Mouse (Mus musculus) kidney, embryonic 14.5 days (tissue): ENCODE results near the gene Pstpip1. TPM values are rescaled to one million over a fixed set of nuclear protein-coding genes. Genes with fewer than 3 reads are reported as not detected.

ENCODE experiments used
- ATAC-seq: fragments of 200-750 bp; cut with Nextera tagmentation; 2 replicates; pipeline ENCODE4 v1.8.0; 2017; ENCODE audit warnings: moderate number of reproducible peaks, mild to moderate bottlenecking, moderate TSS enrichment, moderate library complexity; ENCODE audit not compliant: low FRiP score, low TSS enrichment
- H3K27ac ChIP-seq: fragments of 300-500 bp; sonication (generic); 2 replicates; pipeline ENCODE4 v1.5.1; 2014; ENCODE audit warnings: low read depth, mild to moderate bottlenecking, low read length, moderate library complexity, mixed read lengths
- H3K27me3 ChIP-seq: fragments of 300-500 bp; sonication (generic); 2 replicates; pipeline ENCODE4 v1.6.1; 2014; ENCODE audit warnings: mild to moderate bottlenecking, low read length; ENCODE audit not compliant: control insufficient read depth, insufficient read depth
- H3K36me3 ChIP-seq: fragments of 300-500 bp; sonication (generic); 2 replicates; pipeline ENCODE4 v1.6.1; 2014; ENCODE audit warnings: low read length, mixed read lengths; ENCODE audit not compliant: control insufficient read depth, insufficient read depth
- H3K4me1 ChIP-seq: fragments of 300-500 bp; sonication (generic); 2 replicates; pipeline ENCODE4 v1.6.1; 2014; ENCODE audit warnings: low read length, mixed read lengths; ENCODE audit not compliant: control insufficient read depth, insufficient read depth
- H3K4me2 ChIP-seq: fragments of 300-500 bp; sonication (generic); replicated peaks from 2 replicates; pipeline ENCODE4 v1.6.1; 2014; ENCODE audit warnings: low read depth, mild to moderate bottlenecking, low read length
- H3K4me3 ChIP-seq: fragments of 300-500 bp; sonication (generic); 2 replicates; pipeline ENCODE4 v1.5.1; 2014; ENCODE audit warnings: mild to moderate bottlenecking, low read length
- H3K9ac ChIP-seq: fragments of 300-500 bp; sonication (generic); 2 replicates; pipeline ENCODE4 v1.6.1; 2014; ENCODE audit warnings: low read depth, mild to moderate bottlenecking, low read length, moderate library complexity
- H3K9me3 ChIP-seq: fragments of 300-500 bp; sonication (generic); 2 replicates; pipeline ENCODE4 v1.6.1; 2016; ENCODE audit warnings: low read length; ENCODE audit not compliant: control insufficient read depth
- WGBS: fragments of 180-500 bp; shearing (Covaris S2); extraction: QIAGEN DNeasy Blood & Tissue Kit; methylation state at CpG from one replicate; pipeline ENCODE4 v1.1.7; 2014; 5-methylcytosine and 5-hydroxymethylcytosine counted together
- polyA plus RNA-seq: library from polyadenylated mRNA; unstranded; fragments of >200 nt; fragmentation: Nextera tagmentation; extraction: Ambion mirVana; gene quantifications from 2 replicates; pipeline ENCODE4 v1.2.1, GENCODE M21; 2014

The Pstpip1 gene
- polyA plus RNA-seq, 1 experiment from 2014 or later: 0.28 TPM

GRCm38 (mm10) chr9:56131813-56132525 lies 42.2 kb downstream of the Pstpip1 start:
- no peak overlapping the region for H3K4me3 ChIP-seq
- H3K27me3 ChIP-seq: no peaks in the 10 kb centered on the region
- H3K9ac ChIP-seq: no peak overlapping the region
- H3K9me3 ChIP-seq: no peaks in the 10 kb centered on the region
- peaks cover 84% of the 10 kb centered on the region for H3K36me3 ChIP-seq
- no peaks in the 10 kb centered on the region for H3K4me1 ChIP-seq
- no peak overlapping the region for H3K27ac ChIP-seq
- peak; percentile 48; the same call in 1 of the 2 replicates for ATAC-seq
- 34% methylated on average over 10 of the region's 10 CpGs for WGBS
- no peak overlapping the region for H3K4me2 ChIP-seq

- ATAC-seq: no peak
- H3K9me3 ChIP-seq: no peaks in the 10 kb centered on the region
- H3K36me3 ChIP-seq: peaks cover 74% of the 10 kb centered on the region
- no peak overlapping the region for H3K4me2 ChIP-seq
- H3K9ac ChIP-seq: no peak overlapping the region
- H3K4me3 ChIP-seq: no peak overlapping the region
- no peaks in the 10 kb centered on the region for H3K27me3 ChIP-seq
- H3K4me1 ChIP-seq: no peaks in the 10 kb centered on the region
- H3K27ac ChIP-seq: no peak overlapping the region
- 87% methylated on average over 5 of the region's 5 CpGs for WGBS
Observed at GRCm38 (mm10) chr9:56133970-56134369, 44.2 kb downstream of the Pstpip1 start.

- Histone ChIP-seq H3K4me2 (no peak overlapping the region), H3K4me1 (no peaks in the 10 kb centered on the region), H3K9me3 (no peaks in the 10 kb centered on the region), H3K9ac (no peak overlapping the region), H3K27ac (no peak overlapping the region), H3K4me3 (no peak overlapping the region), H3K27me3 (no peaks in the 10 kb centered on the region), H3K36me3 (peaks cover 72% of the 10 kb centered on the region)
- ATAC-seq: no peak
- 92% methylated on average over 4 of the region's 4 CpGs for WGBS
Observed at GRCm38 (mm10) chr9:56134614-56135013, 44.9 kb downstream of the Pstpip1 start.

- no peaks in the 10 kb centered on the region for H3K9me3 ChIP-seq
- H3K27me3 ChIP-seq: no peaks in the 10 kb centered on the region
- H3K36me3 ChIP-seq: peaks cover 68% of the 10 kb centered on the region
- no peak overlapping the region for H3K27ac ChIP-seq
- H3K4me3 ChIP-seq: no peak overlapping the region
- no peak for ATAC-seq
- H3K9ac ChIP-seq: no peak overlapping the region
- H3K4me1 ChIP-seq: no peaks in the 10 kb centered on the region
- 93% methylated on average over 4 of the region's 4 CpGs for WGBS
- no peak overlapping the region for H3K4me2 ChIP-seq
Observed at GRCm38 (mm10) chr9:56135590-56136197, 45.9 kb downstream of the Pstpip1 start.

GRCm38 (mm10) chr9:56141776-56142175 lies 52.0 kb downstream of the Pstpip1 start:
- peak; percentile 69; the same call in 1 of the 2 replicates for ATAC-seq
- Histone ChIP-seq H3K27me3 (no peaks in the 10 kb centered on the region), H3K36me3 (peaks cover 61% of the 10 kb centered on the region), H3K9ac (no peak overlapping the region), H3K4me3 (no peak overlapping the region), H3K9me3 (no peaks in the 10 kb centered on the region), H3K4me1 (no peaks in the 10 kb centered on the region), H3K27ac (no peak overlapping the region), H3K4me2 (no peak overlapping the region)
- WGBS: 72% methylated on average over 9 of the region's 9 CpGs

GRCm38 (mm10) chr9:56144366-56145003 lies 54.7 kb downstream of the Pstpip1 start:
- Histone ChIP-seq H3K27me3 (no peaks in the 10 kb centered on the region), H3K9me3 (no peaks in the 10 kb centered on the region), H3K27ac (no peak overlapping the region), H3K4me2 (no peak overlapping the region), H3K4me3 (no peak overlapping the region), H3K4me1 (no peaks in the 10 kb centered on the region), H3K9ac (no peak overlapping the region), H3K36me3 (peaks cover 58% of the 10 kb centered on the region)
- ATAC-seq: no peak
- 94% methylated on average over 7 of the region's 7 CpGs for WGBS

GRCm38 (mm10) chr9:56146326-56146923 lies 56.7 kb downstream of the Pstpip1 start:
- peaks cover 48% of the 10 kb centered on the region for H3K36me3 ChIP-seq
- H3K9ac ChIP-seq: no peak overlapping the region
- H3K27me3 ChIP-seq: no peaks in the 10 kb centered on the region
- H3K4me2 ChIP-seq: no peak overlapping the region
- H3K9me3 ChIP-seq: no peaks in the 10 kb centered on the region
- H3K4me1 ChIP-seq: no peaks in the 10 kb centered on the region
- no peak overlapping the region for H3K4me3 ChIP-seq
- H3K27ac ChIP-seq: no peak overlapping the region
- ATAC-seq: no peak
- WGBS: 93% methylated on average over 16 of the region's 16 CpGs

GRCm38 (mm10) chr9:56151745-56152481 lies 62.2 kb downstream of the Pstpip1 start:
- H3K36me3 ChIP-seq: peaks cover 6% of the 10 kb centered on the region
- ATAC-seq: peak; percentile 68; the same call in 1 of the 2 replicates
- no peak overlapping the region for H3K4me3 ChIP-seq
- no peak overlapping the region for H3K4me2 ChIP-seq
- H3K4me1 ChIP-seq: peaks cover 15% of the 10 kb centered on the region
- H3K9me3 ChIP-seq: no peaks in the 10 kb centered on the region
- H3K27me3 ChIP-seq: no peaks in the 10 kb centered on the region
- 0 out of 2 replicates have a peak overlapping the region, but pooled peaks have one; percentile 24 for H3K27ac ChIP-seq
- WGBS: 51% methylated on average over 7 of the region's 7 CpGs
- H3K9ac ChIP-seq: no peak overlapping the region
